Mouse (Mus musculus) forelimb bud, embryonic 11.5 days (tissue): ENCODE results near the gene Zfp324.
A peak's percentile ranks its signal among the peaks of the same experiment; 100 is the strongest.
"Not testable (repeated sequence)": the region's sequence is repeated elsewhere in the genome, so short reads cannot be mapped to it uniquely, and the experiment has no call there.

ENCODE experiments used
- DNase-seq: peaks from one replicate; pipeline ENCODE4 v3.0.0-alpha.2; 2012; ENCODE audit warnings: low read depth, low spot score

Gene Zfp324

DNA sequence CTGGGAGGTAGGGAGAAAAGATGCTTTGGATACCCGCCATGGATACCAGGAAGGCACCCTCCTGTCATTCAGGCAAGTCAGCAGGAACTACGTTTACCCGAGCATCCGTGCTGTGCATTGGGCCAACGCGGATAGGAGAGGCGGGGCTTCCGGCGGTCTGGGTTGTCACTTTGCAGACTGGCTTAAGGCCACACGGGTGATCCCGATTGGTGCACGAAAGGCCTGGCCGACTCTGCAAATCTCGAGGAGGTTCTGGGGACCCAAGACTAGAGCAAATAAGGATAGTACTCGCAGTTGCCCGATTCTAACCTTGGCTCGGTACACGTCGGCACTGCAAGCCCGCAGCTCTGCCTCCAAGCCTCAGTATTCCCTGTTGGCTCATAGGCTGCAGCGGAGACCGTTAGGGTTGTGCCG, at the start of gene Zfp324:
Zfp324 (plus strand) TSS at position 161 of the 414 bp plus-strand sequence.
- peak; percentile 77 for DNase-seq

DNA sequence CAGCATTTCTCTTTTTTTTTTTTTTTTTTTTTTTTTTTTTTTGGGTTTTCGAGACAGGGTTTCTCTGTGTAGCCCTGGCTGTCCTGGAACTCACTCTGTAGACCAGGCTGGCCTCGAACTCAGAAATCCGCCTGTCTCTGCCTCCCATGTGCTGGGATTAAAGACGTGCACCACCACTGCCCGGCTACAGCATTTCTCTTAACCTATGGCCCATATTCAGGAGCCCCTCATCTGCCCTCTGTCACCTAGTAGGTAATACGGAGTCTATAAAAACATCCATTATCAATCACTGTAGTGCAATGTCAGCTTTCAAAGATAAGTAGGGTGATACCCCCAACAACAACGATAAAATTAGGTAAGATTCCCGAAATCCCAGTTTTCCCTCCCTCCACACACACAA, 45.1 kb upstream of the Zfp324 start:
- DNase-seq, result not testable (repeated sequence)

DNA sequence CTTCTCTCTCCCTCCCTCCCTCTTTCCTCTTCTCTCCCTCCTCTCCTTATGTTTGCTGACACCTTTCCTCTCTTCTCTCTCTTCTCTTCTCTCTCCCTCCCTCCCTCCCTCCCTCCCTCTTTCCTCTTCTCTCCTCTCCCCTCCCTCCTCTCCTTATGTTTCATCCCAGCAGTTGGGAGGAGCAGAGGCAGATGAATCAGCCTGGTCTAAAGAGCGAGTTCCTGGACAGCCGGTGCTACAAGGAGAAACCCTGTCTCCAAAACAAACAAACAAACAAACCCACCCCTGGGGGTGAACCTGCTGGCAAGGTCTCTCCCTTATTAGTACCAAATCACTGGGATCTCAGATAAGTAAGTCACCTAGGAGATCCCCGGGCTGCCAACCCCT, 44.3 kb upstream of the Zfp324 start:
- DNase-seq, result no peak

DNA sequence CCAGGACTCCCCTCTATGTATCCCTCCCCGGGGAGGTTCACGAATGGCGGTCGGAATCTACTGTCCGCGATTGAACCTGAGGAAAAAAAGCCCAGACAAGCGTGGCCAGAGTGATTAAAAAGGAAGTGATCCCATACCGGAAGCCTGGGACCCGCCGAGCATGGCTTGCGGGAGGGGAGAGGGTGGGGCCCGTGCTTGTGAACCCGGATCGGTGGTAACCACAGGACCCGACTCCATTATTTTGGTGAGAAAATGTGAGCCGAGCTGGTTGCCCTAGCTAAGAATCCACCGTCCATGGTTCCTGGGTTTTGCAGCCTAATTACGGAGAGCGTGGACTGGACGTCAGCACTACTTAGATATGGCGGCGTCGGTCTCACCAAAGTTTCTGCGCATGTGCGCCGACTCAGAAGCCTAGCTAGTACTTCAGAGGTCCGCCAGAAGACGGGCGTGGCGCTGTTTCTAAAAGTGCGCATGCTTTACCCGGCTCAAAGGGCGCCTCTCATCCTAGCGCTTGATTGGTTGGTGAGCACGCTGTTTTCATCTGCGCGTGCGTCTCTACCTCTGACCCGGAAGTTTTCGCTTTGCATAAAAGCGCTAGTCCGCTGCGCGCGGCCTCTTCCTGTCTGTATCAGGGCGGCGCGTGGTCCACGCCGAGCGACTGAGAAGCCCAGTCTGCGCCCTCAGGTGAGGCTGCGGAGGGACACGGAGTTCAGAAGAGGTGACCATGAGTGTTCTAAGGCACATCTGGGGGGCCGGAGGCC, 43.8 kb upstream of the Zfp324 start, which contains the start of gene Rps5:
Rps5 (plus strand) TSS at position 586 of the 761 bp plus-strand sequence.
- peak; percentile 100 for DNase-seq

DNA sequence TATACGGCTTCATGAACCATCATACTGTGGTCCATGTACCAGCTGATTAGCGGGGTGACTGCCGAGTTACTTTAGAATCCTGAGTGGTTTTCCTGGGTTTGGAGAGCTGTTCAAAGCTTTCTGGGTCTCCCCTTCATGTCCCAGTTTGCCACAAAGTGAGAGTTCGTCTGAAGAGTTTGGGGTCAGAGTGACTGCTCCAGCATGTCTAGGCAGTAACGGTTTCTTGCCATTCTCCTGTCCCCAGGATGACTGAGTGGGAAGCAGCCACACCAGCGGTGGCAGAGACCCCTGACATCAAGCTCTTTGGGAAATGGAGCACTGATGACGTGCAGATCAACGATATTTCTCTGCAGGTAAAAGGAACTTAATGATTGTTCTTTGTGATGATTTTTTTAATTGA, 42.9 kb upstream of the Zfp324 start:
- DNase-seq, result no peak

GRCm38 (mm10) chr7:12926316-12926715, 39.3 kb upstream of the Zfp324 start:
- no peak for DNase-seq

DNA sequence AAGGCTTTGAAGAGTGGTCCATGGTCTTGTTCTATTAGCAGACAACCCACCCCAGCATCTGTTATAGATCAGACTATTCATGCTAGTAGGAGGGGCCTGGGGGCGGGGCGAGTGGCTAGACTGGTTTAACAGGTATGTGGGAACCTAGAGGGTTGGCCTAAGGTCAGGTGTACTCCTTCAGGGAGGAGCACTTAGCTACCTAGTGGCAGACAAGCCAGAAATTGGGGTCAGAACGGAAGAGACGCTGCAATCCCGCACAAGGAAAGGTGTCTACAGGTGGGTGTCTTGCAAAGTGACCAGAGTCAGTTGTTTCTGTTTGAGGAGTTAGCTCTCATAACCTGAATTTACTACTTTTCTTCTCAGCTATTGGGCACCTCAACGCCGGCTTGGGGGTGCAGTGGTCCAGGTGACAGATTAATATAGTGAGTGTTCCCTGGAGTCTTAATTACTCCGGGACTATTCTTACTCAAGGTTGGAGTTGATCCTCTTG, 38.4 kb upstream of the Zfp324 start, which contains the start of gene Rnf225:
Rnf225 (plus strand) TSS at position 226 of the 490 bp plus-strand sequence.
- peak; percentile 42 for DNase-seq

- DNase-seq, result peak; percentile 27
Observed at GRCm38 (mm10) chr7:12927693-12928589, 37.7 kb upstream of the Zfp324 start.

GRCm38 (mm10) chr7:12933615-12934140, 32.0 kb upstream of the Zfp324 start:
- DNase-seq, result no peak

- no peak for DNase-seq
Observed at GRCm38 (mm10) chr7:12934808-12935207, 30.8 kb upstream of the Zfp324 start.

GRCm38 (mm10) chr7:12937254-12937803, 28.3 kb upstream of the Zfp324 start:
- not testable (repeated sequence) for DNase-seq

- no peak for DNase-seq
Observed at GRCm38 (mm10) chr7:12940599-12940998, 25.0 kb upstream of the Zfp324 start.

- DNase-seq, result no peak
Observed at GRCm38 (mm10) chr7:12943488-12943887, 22.1 kb upstream of the Zfp324 start.

GRCm38 (mm10) chr7:12949032-12949871, 16.4 kb upstream of the Zfp324 start:
- peak; percentile 95 for DNase-seq

DNA sequence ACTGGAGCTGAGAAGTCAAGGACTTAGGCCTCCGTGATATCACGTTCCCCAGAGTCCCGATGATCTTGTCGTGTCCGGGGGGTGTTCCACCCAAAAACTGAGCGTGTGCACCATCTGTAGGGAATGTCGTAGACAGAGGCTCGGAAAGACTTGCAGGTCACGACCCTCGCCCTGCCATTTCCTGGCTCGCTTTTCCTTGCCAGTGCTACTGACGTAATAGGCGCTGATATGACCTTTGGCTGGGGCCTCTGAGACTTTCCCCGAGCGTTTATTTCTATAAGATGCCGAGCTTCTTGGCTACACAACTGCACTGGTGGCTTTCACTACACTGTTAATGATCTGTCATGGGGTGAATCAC, 15.8 kb upstream of the Zfp324 start:
- DNase-seq, result no peak

DNA sequence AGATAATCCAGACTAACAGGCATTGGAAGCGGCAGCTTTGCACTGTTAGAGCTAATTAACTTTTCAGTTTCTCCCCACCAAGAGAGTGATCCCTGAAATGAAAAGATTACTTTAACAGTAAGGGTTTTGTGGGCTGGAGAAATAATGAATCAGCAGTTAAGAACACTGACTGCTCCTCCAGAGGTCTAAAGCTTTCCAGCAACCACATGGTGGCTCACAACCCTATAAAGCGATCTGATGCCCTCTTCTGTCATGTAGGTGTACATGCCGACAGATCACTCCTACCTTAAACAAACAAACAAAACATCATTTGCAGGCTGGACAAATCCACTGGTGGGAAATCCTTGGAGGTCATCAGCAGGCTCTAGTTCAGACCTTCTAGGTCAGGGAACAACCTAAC, 10.7 kb upstream of the Zfp324 start:
- DNase-seq, result no peak

DNA sequence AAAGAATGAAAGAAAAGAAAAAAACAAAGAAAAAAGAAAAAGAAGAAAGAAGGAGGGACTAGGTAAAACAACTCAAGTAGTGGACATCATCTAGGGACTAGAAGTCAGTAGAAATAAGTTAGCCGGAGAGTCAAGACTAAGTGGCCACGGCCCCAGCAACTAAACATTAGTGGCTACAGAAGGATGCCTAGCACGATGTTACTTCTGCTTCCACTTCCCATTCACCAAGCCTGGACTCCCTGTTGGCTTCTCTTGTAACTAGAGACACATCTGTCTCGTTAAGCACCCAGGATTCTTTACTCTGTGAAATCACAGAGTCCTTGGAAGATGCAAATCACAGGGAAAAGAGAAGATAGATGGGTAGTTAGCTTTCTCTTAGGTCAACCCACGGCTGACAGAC, 8.1 kb upstream of the Zfp324 start:
- DNase-seq, result no peak

DNA sequence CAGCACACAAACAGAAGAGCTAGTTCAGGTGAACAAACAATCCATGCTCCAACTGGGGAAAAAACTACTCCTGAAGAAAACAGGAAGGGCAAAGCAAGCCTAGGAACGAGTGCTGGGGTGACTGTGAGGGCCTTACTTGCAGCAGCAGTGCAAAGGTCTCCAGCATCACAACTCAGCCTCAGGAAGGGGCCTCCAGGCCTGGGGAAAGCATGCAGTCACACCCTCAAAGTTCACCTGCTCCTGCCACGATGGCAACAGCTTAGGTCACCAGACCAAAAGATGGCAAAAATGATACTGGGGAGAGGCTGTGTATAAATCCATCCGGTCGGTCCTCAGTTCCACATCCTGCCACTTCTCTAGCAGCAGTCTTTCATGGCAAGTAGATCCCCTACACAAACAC, 6.7 kb upstream of the Zfp324 start:
- no peak for DNase-seq

GRCm38 (mm10) chr7:12959718-12960117, 5.9 kb upstream of the Zfp324 start:
- DNase-seq, result no peak

DNA sequence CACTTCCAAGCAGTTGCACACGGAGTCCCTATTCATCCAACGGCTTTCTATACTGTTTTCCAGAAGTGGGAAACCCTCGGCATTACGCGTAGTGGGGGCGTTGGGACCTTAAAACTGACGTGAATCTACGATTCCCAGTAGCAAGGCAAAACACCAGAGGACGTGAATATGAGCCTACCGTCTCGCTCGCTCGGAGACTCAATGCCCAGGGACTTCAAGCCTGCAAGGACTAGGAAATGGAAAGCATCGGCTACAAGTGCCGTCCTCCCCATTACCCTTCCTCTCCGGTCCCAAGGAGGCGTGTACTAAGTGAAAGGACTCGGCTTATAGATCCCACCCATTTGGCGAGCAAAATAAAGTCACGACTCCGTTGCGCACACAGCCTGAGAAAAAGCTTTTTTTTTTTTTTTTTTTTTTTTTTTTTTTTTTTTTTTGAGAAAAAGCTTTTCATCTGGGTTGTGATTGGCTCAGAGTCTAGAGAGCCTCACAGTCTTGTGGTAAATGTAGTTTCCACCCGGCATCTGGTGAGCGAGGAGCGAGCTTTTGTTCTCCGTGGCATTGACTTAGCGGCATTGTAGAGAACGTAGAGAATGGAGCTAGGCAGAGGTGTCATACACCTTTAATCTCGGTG, 4.0 kb upstream of the Zfp324 start:
- DNase-seq, result peak; percentile 66
